Mouse (Mus musculus) thymus, adult 18-20 months (tissue): ENCODE measurements at regions not wholly inside any gene's neighbourhood (a gene's known extent, or its start where the extent isn't known, plus 50 kb on each side); places are given as distances from the start of the nearest gene placed in this dataset.

ENCODE experiments used
- DNase-seq, 2 experiments: peaks; one replicate each; pipeline ENCODE4 v3.0.0; 2022; ENCODE audit warnings: mixed read lengths in 2 of 2

- DNase-seq, result no peak
Measured at GRCm38 (mm10) chr16:78631797-78632196, 55.3 kb upstream of the D16Ertd472e start.

DNA sequence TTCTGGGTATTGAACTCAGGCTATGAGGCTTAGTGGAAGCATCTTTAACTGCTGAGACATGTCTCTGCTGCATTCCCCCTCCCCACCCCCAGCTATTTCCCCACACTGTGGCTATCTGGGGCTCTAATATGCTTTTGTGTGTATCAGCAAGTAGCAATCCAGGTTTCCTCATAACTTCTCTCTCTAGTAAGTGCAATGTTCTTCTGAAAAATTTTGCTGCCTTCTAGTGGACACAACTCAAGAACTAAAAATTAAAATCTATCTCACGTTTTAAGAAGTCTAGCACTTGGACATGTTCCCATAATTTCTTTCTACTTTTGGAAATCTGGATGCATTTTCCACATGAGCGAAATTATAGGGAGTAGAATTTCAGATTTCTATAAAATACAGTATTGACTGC lies 50.3 kb upstream of the D16Ertd472e start:
- no peak for DNase-seq
